Comparison of ENCODE assay signal across 8 mouse cellular contexts in genomic region chr14:76555263-76556030, GRCm38 (mm10). TPM values are rescaled to one million over a fixed set of nuclear protein-coding genes. Genes with fewer than 3 reads are reported as not detected.
A peak's percentile ranks its signal among the peaks of the same experiment; 100 is the strongest.
DNase-seq lines count a peak whose midpoint lies in the region; ATAC-seq and TF ChIP-seq lines count a peak whose summit lies in the region.

No protein-coding gene starts in this region.

- TF ChIP-seq POLR2A in lung, adult 2 months (IDR thresholded peaks at IDR 0.05; ENCODE audit: borderline replicate concordance, extremely low read depth, low read depth, low read length): no peak

- peak overlapping the region; percentile 64 for H3K4me3 ChIP-seq in intestine, embryonic 16.5 days (ENCODE audit: low read length)
- peak overlapping the region; percentile 60 for H3K4me3 ChIP-seq in stomach, embryonic 15.5 days (replicated peaks)
- H3K4me3 ChIP-seq in lung, adult 2 months (replicated peaks; ENCODE audit: extremely low read depth, low read depth, low read length): no peak overlapping the region

- no peak for ATAC-seq in cerebellum, adult (ENCODE audit: insufficient number of reproducible peaks, low FRiP score, low TSS enrichment)
- ATAC-seq in intestine, embryonic 16.5 days: 0 out of 2 replicates have a peak, but pooled peaks have one; percentile 6
- no peak for ATAC-seq in stomach, embryonic 15.5 days (ENCODE audit: insufficient read depth, low FRiP score, low read depth)

- H3K9ac ChIP-seq in intestine, embryonic 16.5 days (ENCODE audit: low read depth, low read length): peak overlapping the region; percentile 74; the same call in 1 of the 2 replicates
- no peak overlapping the region for H3K9ac ChIP-seq in stomach, embryonic 15.5 days

- WGBS in intestine, embryonic 16.5 days: 49% methylated on average over 18 of the region's 18 CpGs
- WGBS in stomach, embryonic 15.5 days: 45% methylated on average over 18 of the region's 18 CpGs
- 65% methylated on average over 18 of the region's 18 CpGs for WGBS in lung, adult 2 months

- no peak for TF ChIP-seq CTCF in lung, adult 2 months (IDR thresholded peaks at IDR 0.05; ENCODE audit: insufficient read depth, low read length)

- peak overlapping the region; percentile 96 for H3K4me2 ChIP-seq in intestine, embryonic 16.5 days (ENCODE audit: low read depth, low read length)
- H3K4me2 ChIP-seq in stomach, embryonic 15.5 days: peak overlapping the region; percentile 95

- peaks cover 7% of the 10 kb centered on the region for H3K4me1 ChIP-seq in intestine, embryonic 16.5 days (ENCODE audit: control insufficient read depth, insufficient read depth, low read length)
- H3K4me1 ChIP-seq in stomach, embryonic 15.5 days: peaks cover 13% of the 10 kb centered on the region
- H3K4me1 ChIP-seq in lung, adult 2 months (ENCODE audit: control insufficient read depth, insufficient read depth, low read length): peaks cover 2% of the 10 kb centered on the region; the same call in 1 of the 2 replicates

- no peaks in the 10 kb centered on the region for H3K9me3 ChIP-seq in intestine, embryonic 16.5 days (ENCODE audit: control insufficient read depth, low read length)
- H3K9me3 ChIP-seq in stomach, embryonic 15.5 days: no peaks in the 10 kb centered on the region

- H3K36me3 ChIP-seq in intestine, embryonic 16.5 days (ENCODE audit: control insufficient read depth, insufficient read depth, low read length): no peaks in the 10 kb centered on the region
- no peaks in the 10 kb centered on the region for H3K36me3 ChIP-seq in stomach, embryonic 15.5 days

- no peaks in the 10 kb centered on the region for H3K27me3 ChIP-seq in intestine, embryonic 16.5 days (replicated peaks; ENCODE audit: control insufficient read depth, insufficient read depth, low read length)
- no peaks in the 10 kb centered on the region for H3K27me3 ChIP-seq in stomach, embryonic 15.5 days (replicated peaks)

- H3K27ac ChIP-seq in intestine, embryonic 16.5 days (ENCODE audit: low read length): peak overlapping the region; percentile 59
- peak overlapping the region; percentile 80 for H3K27ac ChIP-seq in stomach, embryonic 15.5 days

- DNase-seq in cerebellum, adult 9-11 months: peak; percentile 28
- peak; percentile 27 for DNase-seq in retina, embryonic 14.5 days (ENCODE audit: low spot score)
- DNase-seq in retina, postnatal 1 day: no peak
- no peak for DNase-seq in layer of hippocampus, adult 8-10 months (ENCODE audit: low spot score in 2 of 2)
- no peak for DNase-seq in lung, adult 2 months

RNA-seq across cellular contexts. Expression of gene Serp2, which starts 1.2 kb away (rescaled TPM):
- 5.7 and 8.2 TPM in 2 replicates for polyA plus RNA-seq in intestine, embryonic 16.5 days (2015; fragmentation: Nextera tagmentation; extraction: Ambion mirVana)
- 9.0 and 9.2 TPM in 2 replicates for polyA plus RNA-seq in stomach, embryonic 15.5 days (2015; fragmentation: Nextera tagmentation; extraction: Ambion mirVana)
- 100 to 1,000 TPM; 112 to 138 (median 129) TPM for total RNA-seq in layer of hippocampus, adult 8-10 months (2022)
- polyA plus RNA-seq in lung, adult 2 months (2012; rRNA removed): 2.9 and 3.1 TPM in 2 replicates

Comparison
In these comparisons a context has a peak if more than half of its experiments do, and no peak if none do; other contexts are left out.
1. DNase-seq: peak in cerebellum, adult 9-11 months (single experiment) and retina, embryonic 14.5 days (single experiment); none in retina, postnatal 1 day (single experiment), layer of hippocampus, adult 8-10 months (0 of 2) and lung, adult 2 months (single experiment).